Mouse (Mus musculus) erythroblast, embryonic 14.5 days (primary cell): ENCODE results near the gene Tcp11.

ENCODE experiments used
- GATA1 ChIP-seq: IDR thresholded peaks from 2 replicates; pipeline ENCODE4 v1.6.1; 2012; ENCODE audit warnings: low read length, inconsistent platforms, mixed read lengths
- TAL1 ChIP-seq: IDR thresholded peaks from 3 replicates; pipeline ENCODE4 v1.6.1; 2012; ENCODE audit warnings: low read length, inconsistent platforms, mixed read lengths

DNA sequence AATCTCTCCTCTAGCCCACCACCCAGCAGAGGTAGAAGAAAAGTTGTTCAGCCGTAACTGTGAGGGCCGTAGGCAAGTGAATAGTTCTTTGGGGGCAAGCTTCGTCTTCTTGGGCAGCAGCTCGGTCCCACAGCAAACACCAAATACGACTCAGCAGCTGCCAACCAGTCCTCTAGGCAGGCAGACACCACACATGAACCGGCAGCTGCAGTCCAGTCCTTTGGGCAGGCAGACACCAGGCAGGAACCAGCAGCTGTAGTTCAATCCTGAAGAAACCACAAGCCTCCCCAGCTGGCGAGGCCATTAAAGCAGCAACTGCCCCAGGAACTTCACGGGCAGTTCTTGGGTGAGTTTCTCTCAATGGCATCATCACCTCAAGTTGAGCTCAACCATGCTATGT lies 31.8 kb upstream of the Tcp11 start:
- TF ChIP-seq GATA1 (no peak), TAL1 (no peak)
